Comparison of ENCODE assay signal across 15 mouse cellular contexts in the genomic region with DNA sequence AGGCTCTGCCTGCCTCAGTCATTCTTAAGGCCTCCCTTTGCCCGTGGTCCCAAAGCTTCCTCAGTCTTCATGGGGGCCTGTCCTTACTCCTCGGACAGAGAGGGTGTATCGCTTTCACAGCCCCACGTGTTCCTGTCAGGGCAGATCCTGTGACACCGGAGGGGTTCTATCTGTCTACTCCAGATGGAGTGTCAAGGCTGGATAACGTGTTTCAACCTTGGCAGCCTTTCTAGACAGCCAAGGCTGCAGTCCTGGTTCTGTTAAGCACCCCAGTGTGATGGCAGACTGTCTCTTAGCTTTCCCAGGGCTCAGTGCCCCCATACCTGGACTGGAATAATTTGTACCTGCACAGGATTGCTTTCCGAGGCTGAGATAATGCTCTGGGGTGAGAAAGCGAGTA. TPM values are rescaled to one million over a fixed set of nuclear protein-coding genes. Genes with fewer than 3 reads are reported as not detected.
"Had no signal": no experiment of that assay in that cellular context is flagged by ENCODE, and none has a peak within 500 bp of the region (broad histone marks: within the 10 kb centered on the region; RNA-seq: fewer than 3 reads in every experiment).

No protein-coding gene starts in this region.

- H3K27me3 ChIP-seq: kidney, embryonic 15.5 days; limb, embryonic 15.5 days; midbrain, embryonic 13.5 days had no signal

- H3K27ac ChIP-seq: kidney, embryonic 15.5 days; left cerebral cortex, adult 2 months; limb, embryonic 15.5 days; midbrain, embryonic 13.5 days had no signal

- H3K9ac ChIP-seq: kidney, embryonic 15.5 days; limb, embryonic 15.5 days; midbrain, embryonic 13.5 days had no signal

- H3K9me3 ChIP-seq: kidney, embryonic 15.5 days; limb, embryonic 15.5 days; midbrain, embryonic 13.5 days had no signal

- H3K4me2 ChIP-seq: kidney, embryonic 15.5 days; limb, embryonic 15.5 days; midbrain, embryonic 13.5 days had no signal

- DNase-seq: kidney, postnatal 14 days; lung, adult 2 months; lung, postnatal 36 days; right cerebral cortex, postnatal 14 days; thymus, postnatal 4 days had no signal

- ATAC-seq: lung, postnatal 0 days; midbrain, embryonic 13.5 days had no signal

- H3K4me1 ChIP-seq: kidney, embryonic 15.5 days; midbrain, embryonic 13.5 days had no signal

- H3K36me3 ChIP-seq: kidney, embryonic 15.5 days; limb, embryonic 15.5 days; midbrain, embryonic 13.5 days had no signal

- H3K4me3 ChIP-seq: kidney, embryonic 15.5 days; left cerebral cortex, adult 2 months; limb, embryonic 15.5 days; midbrain, embryonic 13.5 days had no signal

RNA-seq across cellular contexts. Expression of a gene that starts 40.4 kb away (rescaled TPM):
- total RNA-seq: megakaryocyte progenitor cell, adult 5-6 weeks; midbrain, postnatal 0 days had no signal
- polyA plus RNA-seq: kidney, embryonic 15.5 days; limb, embryonic 11.5 days; midbrain, embryonic 13.5 days; neural tube, embryonic 14.5 days; thymus, postnatal 0 days had no signal
